Mouse (Mus musculus) heart, adult 8-10 months (tissue): ENCODE results near the gene Bbx. TPM values are rescaled to one million over a fixed set of nuclear protein-coding genes. Genes with fewer than 3 reads are reported as not detected.

Experiments used
- DNase-seq: peaks from one replicate; pipeline ENCODE4 v3.0.0; 2022; ENCODE audit warnings: low spot score
- total RNA-seq, 4 experiments: library from RNA; stranded (reverse); gene quantifications; 2 replicates each; pipeline ENCODE4 v1.2.4; 2022

The Bbx gene
- 10 to 100 TPM; 13.5 to 17.4 (median 15.8) TPM for total RNA-seq

DNA sequence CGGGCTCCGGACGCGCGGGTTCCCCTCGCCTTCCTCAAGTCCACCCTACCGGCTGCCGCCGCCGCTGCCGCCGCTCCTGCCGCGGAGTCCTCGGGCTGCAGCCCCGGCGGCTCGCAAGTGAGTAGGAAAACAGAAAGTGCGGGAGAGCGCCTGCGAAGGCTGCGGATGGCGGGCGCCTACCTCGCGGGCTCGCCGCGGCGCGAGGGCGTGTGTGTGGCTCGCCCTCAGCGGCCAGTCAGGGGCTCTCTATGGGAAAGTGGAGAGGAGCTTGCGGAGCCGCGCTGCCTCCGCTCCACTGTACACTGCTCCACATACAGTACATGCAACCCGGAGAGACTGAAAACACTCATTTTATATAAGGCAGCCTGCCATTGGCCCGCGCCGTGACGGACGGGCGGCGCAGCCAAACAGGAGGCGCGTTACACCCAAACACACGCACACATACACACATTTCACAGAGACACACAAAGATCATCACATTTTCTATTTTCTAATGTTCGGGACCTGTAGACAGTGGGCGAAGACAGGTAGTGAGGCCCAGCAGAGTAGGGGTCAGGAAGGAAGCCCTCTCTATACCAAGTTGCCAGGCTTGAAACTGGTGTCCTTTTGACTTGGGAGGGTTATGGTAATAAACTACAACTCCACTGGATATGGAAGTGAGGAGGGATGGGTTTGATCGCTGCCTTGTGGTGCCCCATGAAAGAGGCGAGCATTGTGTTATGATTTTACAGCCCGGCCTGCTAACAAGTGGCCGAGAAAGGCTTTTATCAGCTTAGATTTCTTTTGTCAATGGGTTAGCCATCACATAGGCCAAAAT is at the start of gene Bbx:
Gene Bbx, minus strand, starts transcription at position 329 of the 817 bp plus-strand sequence.
- DNase-seq: peak; percentile 99

DNA sequence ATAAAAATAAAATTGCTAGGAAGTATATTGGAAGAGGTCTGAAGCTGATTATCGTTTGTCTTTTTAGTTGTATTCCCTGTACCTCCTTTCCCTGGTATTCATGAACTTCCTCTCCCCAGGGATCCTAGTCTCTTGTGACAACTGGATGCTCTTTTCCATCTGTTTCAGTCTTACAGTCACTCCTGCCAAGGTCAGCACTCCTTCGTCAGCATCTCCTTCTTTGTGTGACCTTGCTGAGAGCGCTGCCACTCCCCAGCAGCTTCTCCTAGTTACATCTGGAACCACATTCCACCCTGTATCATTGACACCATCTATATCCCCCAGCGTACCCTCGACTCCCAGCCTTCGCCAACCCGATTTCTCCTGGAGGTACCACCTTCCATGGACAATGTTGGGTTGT is 49.7 kb upstream of the Bbx start:
- DNase-seq: no peak

DNA sequence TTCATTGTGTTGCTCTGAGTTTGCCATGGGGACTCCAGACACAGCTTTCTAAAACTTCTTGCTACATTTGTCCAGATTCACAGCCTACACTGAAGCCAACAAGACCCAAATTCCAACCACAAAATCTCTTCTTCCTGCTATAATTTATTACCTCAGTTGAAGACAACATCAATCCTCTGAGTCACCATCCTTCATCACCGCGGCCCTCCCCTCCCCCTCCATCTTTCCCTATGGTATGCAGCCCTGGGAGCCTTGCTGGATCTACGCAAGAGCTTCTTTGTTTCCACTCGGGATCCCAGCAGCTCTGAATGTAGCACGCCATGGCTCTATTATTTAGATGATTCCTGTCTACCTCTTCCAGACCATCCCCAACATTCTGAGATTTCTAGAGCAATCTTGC is 49.2 kb upstream of the Bbx start:
- DNase-seq: no peak

DNA sequence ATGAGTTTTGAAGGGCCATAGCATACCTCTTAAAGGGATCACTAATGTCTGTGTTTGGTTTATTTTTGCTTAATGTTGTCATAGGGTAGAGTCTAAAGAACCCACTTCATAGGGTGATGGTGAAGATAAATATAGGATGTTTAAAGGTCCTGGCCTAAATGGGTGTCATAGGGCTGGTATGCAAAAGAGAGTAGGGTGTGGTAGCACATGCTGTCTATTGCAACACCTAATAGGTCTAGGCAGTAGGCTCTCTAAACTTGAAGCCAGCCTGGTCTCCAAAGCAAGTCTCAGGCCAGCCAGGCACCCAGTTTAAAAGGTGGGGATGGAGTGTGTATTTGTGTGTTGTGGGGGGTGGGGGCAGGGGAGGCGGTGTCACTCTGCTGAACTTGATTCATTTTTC is 46.5 kb upstream of the Bbx start:
- DNase-seq: no peak

DNA sequence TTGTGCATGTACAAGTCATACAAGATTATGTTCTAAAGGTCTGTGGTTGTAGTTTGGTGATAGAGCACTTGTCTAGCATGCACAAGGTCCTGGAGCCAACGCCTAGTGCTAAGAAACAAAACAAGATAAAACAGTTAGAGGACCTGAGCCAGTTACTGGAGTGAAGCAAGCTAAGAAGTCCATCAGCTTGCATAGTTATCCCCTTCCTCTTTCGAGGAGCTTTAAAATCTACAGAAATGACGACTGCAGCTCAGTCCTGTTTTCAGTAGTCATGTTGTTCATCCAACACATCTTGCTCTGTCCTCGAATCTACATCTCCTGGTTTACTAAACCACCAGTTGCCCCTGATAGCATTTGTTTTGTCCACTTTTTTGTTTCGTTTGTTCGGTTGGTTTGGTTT is 45.4 kb upstream of the Bbx start:
- no peak for DNase-seq

DNA sequence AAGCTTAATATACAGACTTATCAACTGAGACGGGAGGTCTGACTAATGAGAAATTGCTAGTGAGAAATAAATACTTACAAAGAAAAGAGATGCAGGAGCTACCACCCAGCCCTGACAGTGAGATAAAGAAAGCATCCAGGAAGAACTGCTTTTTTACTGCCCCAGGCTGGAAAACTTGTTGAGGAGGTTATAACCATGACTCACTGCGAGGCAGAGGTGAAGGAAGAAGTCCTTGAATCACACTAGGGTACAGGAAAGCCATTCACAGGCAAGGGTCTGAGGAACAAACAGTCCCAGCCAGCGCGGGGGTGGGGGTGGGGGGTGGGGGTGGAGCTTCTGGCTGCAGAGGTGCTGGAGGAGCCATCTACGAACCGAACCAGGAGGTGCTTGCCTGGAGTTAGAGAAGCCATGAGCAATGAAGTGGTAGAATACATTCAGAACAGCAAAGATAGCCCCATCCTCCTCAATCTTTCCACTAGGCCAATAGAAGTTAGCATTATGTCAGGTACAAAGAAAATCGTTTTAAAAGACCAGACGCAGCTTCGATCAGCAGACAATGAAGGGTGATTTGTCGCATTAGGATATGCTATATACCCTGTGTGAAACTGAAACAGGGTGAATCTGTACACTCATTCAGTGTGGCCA is 30.2 kb upstream of the Bbx start:
- no peak for DNase-seq

DNA sequence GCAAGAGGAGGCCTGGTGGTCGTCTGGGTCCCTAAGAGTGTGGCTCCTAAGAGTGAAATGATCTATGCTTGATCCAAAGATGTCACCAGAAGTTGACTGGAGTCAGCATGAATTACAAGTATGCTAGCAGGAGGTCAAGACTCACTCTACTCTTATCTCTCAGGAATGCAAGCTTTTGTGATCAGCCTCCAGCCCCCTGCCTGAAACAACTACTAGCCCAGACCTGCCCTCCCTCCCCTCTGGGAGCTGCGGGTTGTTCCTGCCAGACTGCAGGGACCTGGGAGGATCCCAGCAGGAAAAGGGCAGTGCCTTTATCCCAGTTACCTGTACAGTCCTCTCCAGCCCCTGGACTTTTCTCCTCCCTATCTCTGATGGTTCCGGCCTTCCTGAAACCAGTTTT is 27.0 kb upstream of the Bbx start:
- no peak for DNase-seq

DNA sequence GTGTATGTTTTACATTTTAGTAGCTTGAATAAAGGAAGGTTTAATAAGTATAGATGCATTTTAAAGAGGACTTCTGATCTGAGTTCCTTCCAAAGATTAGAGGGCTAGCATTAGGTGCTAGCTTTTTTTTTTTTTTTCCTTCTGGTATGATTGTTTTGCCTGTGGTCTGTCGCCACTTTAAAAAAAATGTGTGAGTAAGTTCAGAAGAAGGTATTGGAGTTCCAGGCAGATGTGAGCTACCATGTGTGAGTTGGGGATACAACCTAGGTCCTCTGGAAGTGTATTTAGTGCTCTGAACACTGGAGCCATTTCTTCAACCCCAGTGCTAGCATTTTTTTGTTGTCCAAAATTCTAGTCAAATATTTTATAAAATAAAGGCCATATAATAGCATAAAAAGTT is 23.9 kb upstream of the Bbx start:
- no peak for DNase-seq

DNA sequence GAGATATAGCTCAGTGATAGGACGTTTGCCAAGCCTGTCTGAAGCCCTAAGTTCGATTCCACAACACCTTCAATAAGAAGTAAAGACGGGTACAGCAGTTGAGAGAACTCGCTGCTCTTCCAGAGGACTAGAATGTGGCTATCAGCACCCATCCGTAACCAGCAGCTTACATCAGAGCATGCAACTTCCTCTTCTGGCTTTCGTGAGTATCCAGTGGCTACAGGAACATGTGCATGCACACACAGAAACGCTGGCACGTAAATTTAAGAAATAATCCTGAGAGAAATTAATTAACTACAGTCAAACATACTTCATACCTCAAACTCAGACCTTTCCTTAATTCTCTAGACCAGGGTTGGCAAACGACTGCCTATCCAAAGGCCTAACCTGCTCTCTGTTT is 16.9 kb upstream of the Bbx start:
- no peak for DNase-seq

DNA sequence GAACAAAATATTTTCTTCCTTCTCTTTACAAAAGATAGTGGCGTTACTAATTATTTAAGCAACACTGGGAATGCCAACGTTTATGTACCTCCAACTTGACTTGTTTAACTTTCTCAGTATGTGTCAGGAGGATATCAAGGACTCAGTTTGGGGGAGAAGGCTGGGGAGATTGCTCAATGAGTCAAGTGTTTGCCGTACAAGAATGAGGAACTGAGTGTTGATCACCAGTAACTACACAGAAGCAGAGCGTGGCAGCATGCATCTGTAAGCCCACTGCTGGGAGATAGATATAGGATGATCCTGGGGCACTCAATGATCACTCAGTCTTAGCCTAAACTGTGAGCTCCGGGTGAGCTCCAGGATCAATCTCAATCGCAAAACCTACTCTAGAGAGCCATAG is 12.8 kb upstream of the Bbx start:
- no peak for DNase-seq

DNA sequence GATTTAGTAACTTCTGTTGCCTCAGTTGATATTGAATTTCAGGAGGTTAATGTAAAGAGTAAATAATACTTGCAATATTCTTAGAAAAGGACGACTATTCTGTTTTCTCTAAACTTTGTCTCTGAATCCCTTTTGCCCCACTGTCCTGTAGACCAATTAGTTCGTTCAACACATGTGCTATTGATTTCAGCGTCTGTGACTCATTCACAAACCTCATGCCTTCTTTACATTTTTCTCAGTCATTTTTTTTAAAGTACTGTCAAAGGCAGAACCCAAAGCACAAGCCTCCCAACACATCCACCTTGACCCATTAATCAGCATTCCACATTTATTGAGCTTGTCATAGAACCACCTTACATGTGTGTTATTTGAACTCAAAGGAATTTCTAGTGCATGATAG is 6.6 kb upstream of the Bbx start:
- no peak for DNase-seq

DNA sequence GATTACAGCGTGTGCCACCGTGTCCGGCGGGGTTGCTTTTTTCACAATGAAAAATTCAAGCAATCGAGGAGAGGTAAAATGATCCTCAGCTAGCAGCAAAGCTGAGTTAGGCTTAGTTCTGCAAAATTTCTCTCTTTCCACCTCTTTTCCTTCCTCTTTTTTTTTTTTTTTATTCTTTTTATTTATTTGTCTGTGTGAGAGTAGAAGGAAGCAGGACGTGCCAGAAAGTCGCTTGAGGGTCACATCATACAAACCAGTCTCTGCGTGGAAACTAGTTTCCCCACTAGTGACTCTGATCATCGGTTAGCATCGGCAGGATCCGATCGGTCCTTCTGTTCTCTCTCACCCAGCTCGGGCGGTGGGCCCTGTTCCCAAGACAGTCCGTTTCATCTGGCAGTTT is 5.6 kb upstream of the Bbx start:
- no peak for DNase-seq

DNA sequence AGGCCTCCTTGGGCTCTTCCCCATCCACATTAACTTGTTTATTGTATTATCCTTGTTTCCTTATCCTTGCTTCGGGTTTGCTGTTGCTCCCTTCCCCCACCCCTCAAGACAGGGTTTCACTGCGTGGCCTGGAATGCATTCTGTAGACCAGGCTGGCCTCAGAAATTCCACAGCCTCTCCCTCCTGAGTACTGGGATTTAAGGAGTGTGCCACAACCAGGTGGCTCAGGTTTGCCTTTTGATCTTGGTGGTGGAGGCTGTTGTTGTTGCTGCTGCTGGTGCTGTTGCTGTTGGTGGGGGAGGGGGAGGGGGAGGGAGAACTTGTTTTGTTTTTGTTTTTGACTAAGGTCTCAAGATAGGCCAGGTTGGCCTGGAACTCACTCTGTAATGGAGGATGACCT is 5.1 kb upstream of the Bbx start:
- no peak for DNase-seq

DNA sequence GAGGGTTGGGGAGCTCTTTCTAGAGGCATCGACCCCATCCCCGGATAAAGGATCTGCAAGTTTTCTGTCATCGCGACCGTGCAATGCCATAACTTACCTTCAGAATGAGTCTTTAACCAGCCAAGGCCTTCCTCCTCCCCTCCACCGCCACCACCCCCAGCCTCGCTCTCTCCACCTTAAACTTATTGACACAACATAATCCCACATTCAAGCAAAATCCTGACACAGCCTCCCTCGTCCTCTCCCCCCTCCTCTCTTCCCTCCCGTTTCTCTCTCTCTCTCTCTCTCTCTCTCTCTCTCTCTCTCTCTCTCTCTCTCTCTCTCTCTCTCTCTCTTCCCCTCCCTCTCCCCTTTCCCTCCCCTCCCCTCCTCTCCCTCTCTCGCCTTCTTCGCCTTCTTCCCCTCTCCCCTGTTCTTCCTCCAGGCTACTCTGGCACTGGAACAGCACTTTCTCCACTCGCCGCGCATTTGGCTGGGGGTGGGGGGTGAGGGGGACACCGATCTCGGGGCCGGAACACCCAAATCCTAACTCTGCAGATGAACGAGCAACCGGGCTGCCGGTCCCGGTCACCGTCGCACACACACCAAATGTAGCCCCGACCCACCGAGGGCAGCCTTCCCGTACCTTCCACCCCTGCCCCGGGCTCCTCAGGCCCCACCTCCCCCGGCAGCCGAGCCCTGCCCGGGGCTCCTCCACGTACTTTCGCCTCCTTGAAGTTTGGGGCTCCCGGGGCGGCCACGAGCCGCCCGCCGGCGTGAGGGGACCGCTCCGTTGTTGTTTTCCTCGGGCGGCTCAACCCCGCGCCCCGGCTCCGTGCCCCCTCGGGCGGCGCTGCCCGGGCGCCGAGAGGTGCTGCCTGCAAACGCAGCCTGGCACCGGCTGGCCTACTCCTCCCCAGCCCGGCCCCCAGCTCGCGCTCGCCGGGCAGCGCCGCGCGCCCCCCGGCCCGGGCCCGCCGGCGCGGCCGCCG is 894 bp downstream of the Bbx start:
- DNase-seq: peak; percentile 21

DNA sequence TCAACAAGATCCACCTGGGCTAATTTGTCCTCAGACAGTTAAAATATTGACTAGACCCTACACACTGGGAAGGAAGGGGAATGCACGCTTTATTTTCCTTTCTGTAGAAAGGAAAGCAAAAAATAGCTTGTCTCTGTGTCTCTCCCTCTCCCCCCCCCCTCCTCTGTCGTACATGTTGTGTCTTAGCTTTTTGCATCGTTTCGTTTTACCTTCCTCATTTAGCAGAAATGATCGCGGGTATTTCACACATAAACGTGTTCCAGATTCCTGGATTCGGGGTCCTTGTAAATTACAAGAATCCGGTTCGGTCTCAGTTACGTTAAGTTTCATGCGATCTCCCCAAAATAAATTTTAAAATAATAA is 1.7 kb downstream of the Bbx start:
- DNase-seq: no peak

DNA sequence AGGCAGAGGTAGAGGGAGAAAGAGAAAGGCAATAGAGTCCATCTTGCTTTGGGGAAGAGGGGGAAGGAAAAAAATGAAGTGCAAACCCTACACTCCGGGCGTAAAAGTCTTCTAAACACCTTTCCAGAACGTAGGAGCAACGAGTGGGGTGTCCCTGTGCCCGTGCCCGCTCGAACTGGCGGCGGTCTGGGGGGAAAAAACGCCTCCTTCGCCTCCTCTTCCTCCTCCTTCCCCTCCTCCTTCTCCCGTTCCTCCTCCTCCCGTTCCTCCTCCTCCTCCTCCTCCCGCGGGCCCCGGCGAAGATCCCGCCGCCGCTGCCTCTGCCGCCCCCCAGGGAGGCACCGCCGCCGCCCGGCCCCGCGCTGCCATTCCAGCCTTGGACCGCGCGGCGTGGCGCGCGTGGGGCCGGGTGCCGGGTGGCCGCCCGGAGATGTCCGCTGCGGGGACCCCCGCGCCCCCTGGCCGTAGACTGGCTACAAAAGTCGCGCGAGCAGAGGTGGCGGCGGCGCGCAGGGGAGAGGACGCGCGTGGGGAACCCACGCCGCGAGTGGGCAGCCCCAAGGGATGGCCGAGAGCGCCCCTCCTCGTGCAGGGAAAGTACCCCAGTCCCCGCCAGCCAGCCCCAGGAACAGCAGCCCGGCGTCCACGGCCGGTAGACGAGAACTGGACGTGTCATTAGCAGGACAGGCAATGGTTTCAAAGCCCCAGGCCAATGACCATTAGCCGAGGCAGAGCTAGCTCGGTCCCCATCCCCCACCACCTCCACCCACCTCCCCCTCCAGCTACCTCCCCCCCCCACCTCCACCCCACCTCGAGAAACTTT is 2.3 kb downstream of the Bbx start:
- peak; percentile 19 for DNase-seq

DNA sequence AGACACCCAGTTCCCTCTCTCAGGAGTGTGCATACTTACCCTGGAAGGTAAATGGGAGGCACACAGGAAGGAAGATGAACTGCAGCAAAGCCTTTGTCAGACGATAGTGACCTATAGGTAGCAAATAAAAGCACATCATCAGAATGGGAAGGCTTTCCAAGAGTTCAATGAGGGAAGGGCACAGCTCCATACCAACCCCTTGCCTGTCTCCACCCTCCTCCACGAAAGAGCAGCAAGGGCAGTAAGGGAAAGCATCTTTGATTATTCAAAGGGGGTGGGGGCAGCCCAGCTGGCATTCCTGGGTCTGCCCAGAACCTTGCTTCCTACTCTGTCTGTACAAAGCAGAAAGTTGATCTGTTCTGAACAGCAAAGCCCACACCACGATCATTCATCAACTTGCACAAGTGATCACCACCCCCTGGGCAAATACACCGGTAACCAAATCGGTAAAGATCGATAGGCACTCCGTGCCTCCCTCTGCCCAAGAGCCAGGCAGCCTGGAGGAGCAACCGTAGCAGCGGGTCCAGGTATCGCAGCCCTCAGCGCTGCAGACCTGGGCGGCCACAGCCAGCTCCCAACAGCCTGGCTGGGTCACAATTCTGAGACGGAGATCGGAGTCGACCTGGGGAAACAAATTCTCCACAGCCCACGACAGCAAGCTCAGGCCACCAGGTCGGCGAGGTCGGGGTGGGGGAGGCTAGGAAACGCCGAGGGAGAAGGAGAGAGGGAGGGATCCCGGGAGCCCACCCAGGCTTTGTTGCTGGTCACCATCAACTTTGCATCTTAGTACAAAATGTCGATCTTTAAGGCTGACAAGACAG is 3.1 kb downstream of the Bbx start:
- DNase-seq: no peak

DNA sequence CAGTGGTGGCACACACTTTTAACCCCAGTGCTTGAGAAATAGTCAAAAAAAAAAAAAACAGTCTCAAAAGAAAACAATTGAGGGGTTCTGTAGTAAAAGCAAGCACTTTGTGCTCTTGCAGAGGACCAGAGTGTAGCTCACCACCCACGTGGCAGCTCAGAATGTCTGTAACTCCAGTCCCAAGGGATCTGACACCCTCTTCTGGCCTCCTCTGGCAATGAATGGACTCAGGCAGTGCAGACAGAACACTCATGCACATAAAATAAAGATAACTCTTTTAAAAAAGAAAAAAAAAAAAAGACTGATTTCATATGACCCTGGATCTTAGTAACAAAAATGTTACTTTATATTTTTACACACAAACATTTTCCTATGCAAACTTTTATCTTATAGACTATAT is 12.1 kb downstream of the Bbx start:
- DNase-seq: no peak

DNA sequence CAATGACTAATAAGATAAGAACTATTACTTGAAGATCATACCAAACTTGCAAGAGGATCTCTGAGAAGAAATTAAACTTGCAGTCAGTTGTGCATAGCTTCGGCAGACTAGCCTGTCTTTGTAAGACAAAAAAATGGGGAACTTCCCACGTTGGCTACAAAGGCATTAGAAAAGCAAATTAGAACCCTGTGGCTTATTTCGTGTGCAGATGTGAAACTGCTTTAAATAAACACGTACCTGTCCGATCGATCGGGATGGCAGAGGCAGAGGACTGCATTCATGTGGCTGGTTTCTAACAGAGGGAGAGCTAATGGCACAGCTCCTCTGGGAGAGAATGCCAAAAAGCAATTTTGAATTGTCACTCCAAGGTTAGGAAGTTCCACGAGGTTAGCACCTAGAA is 16.8 kb downstream of the Bbx start:
- DNase-seq: no peak

DNA sequence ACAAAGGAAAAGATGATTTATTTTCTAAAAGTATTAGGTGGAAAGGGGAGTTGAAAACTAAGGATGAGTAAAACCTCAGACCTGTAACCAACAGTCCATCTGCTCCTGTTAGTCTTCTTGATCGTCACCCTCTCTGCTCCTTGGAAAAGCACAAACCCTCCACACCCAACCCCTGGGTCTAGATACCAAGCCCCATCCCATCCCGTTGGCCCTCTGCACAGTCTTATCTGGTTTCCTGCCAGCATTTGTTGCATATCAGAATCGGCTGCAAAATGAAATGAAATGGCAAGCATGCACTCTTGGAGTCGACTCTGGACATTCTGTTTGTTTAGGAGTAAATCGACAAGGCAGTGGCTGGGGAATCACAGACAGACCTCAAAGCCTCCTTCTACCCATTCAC is 29.3 kb downstream of the Bbx start:
- no peak for DNase-seq

DNA sequence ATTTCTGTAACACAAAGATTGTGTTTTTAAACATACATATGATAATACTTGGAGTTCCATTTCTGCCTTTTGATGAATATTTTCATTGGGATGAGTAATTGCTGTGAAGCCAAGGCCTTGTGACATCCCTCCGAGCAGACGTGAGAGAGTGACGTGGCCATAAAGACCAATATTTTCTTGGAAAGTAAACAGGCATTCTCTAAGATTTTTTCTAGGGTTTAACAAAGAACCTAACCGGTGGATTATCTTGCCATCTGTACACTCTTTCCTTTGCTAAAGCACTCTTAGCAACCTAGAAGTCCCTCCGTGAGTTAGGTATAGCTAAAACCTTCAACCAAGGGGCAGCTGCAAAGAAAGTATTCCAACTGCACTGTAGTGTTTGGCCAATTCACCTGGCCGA is 32.4 kb downstream of the Bbx start:
- no peak for DNase-seq
